Mouse (Mus musculus) lung, postnatal 0 days (tissue): ENCODE data around the gene Sbf2. TPM values are rescaled to one million over a fixed set of nuclear protein-coding genes. Genes with fewer than 3 reads are reported as not detected.

Experiments used
- ATAC-seq: fragments of 200-750 bp; cut with Nextera tagmentation; 2 replicates; pipeline ENCODE4 v1.8.0; 2017; ENCODE audit warnings: moderate library complexity
- DNase-seq: peaks from one replicate; pipeline ENCODE4 v3.0.0-alpha.2; 2016; ENCODE audit warnings: low spot score
- H3K27ac ChIP-seq: fragments of 300-500 bp; sonication (generic); 2 replicates; pipeline ENCODE4 v1.5.1; 2014; ENCODE audit warnings: antibody characterized with exemption, mild to moderate bottlenecking, low read length, mixed read lengths
- H3K27me3 ChIP-seq: fragments of 300-500 bp; sonication (generic); replicated peaks from 2 replicates; pipeline ENCODE4 v1.6.1; 2014; ENCODE audit warnings: low read length, mixed read lengths; ENCODE audit not compliant: insufficient read depth
- H3K36me3 ChIP-seq: fragments of 300-500 bp; sonication (generic); 2 replicates; pipeline ENCODE4 v1.6.1; 2014; ENCODE audit warnings: low read length, mixed read lengths; ENCODE audit not compliant: insufficient read depth
- H3K4me1 ChIP-seq: fragments of 300-500 bp; sonication (generic); 2 replicates; pipeline ENCODE4 v1.6.1; 2014; ENCODE audit warnings: antibody characterized with exemption, low read depth, low read length, mixed read lengths; ENCODE audit not compliant: insufficient read depth
- H3K4me2 ChIP-seq: fragments of 300-500 bp; sonication (generic); replicated peaks from 2 replicates; pipeline ENCODE4 v1.6.1; 2014; ENCODE audit warnings: low read depth, mild to moderate bottlenecking, low read length, moderate library complexity, mixed read lengths
- H3K4me3 ChIP-seq: fragments of 300-500 bp; sonication (generic); 2 replicates; pipeline ENCODE4 v1.5.1; 2014; ENCODE audit warnings: low read depth, low read length
- H3K9ac ChIP-seq: fragments of 300-500 bp; sonication (generic); replicated peaks from 2 replicates; pipeline ENCODE4 v1.6.1; 2014; ENCODE audit warnings: low read depth, mild to moderate bottlenecking
- H3K9me3 ChIP-seq: fragments of 300-500 bp; sonication (generic); 2 replicates; pipeline ENCODE4 v1.6.1; 2016; ENCODE audit warnings: low read length, mixed read lengths
- CTCF ChIP-seq: IDR thresholded peaks from 2 replicates; pipeline ENCODE4 v1.5.1; 2016; ENCODE audit warnings: antibody characterized with exemption, mild to moderate bottlenecking
- EP300 ChIP-seq: IDR thresholded peaks from 2 replicates; pipeline ENCODE4 v1.6.1; 2016; ENCODE audit warnings: antibody characterized with exemption, mild to moderate bottlenecking, control low read depth
- WGBS: fragments of 180-500 bp; shearing (Covaris S2); extraction: QIAGEN DNeasy Blood & Tissue Kit; methylation state at CpG from one replicate; pipeline ENCODE4 v1.1.7; 2014; 5-methylcytosine and 5-hydroxymethylcytosine counted together
- polyA plus RNA-seq: library from polyadenylated mRNA; unstranded; fragments of >200 nt; fragmentation: Nextera tagmentation; extraction: Ambion mirVana; gene quantifications from 2 replicates; pipeline ENCODE4 v1.2.1, GENCODE M21; 2015

The Sbf2 gene
- polyA plus RNA-seq, 1 experiment from 2014 or later, result 23.3 TPM

DNA sequence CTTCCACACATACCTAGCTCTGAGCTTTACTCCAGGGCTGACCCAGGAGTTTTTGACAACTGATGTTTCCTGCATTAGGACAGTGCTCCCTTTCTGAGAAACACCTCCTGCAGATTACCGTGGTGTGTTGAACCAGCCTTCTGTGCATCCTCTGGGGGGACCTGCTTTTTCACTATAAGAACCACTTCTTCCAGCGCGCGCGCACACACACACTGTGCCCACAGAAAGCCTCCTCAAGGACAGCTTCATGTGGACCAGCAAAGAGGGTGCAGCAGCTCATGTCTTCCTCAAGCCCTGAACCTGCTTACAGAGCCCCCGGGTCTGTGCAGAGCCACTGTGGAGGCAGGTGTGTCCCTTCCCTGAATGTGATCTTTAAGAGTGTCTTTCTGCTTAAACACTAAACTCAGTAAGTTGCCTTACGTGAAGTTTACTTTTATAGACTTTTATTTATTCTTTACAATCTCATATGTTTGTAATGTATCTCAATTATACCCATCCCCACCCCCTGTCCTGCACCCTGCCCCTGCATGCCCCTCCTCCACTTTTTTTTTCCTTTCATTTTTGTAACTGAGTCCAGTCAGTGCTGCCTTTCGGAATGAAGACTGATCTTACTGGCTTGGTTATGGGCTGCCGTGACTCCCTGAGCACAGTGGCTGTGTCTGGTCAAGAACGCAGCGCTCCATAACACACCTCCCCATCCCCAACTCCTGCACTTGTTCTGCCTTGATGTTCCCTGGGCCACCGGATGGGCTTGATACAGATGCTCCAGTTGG lies 329.5 kb downstream of the Sbf2 start:
- 85% methylated on average over 12 of the region's 12 CpGs for WGBS
- H3K4me2 ChIP-seq, result no peak overlapping the region
- no peaks in the 10 kb centered on the region for H3K27me3 ChIP-seq
- H3K9me3 ChIP-seq, result no peaks in the 10 kb centered on the region
- DNase-seq (no peak), ATAC-seq (no peak)
- peaks cover 6% of the 10 kb centered on the region; the same call in 1 of the 2 replicates for H3K36me3 ChIP-seq
- no peak overlapping the region for H3K4me3 ChIP-seq
- no peak overlapping the region for H3K9ac ChIP-seq
- TF ChIP-seq EP300 (no peak), CTCF (no peak)
- H3K27ac ChIP-seq, result no peak overlapping the region
- peaks cover 3% of the 10 kb centered on the region; the same call in 1 of the 2 replicates for H3K4me1 ChIP-seq

DNA sequence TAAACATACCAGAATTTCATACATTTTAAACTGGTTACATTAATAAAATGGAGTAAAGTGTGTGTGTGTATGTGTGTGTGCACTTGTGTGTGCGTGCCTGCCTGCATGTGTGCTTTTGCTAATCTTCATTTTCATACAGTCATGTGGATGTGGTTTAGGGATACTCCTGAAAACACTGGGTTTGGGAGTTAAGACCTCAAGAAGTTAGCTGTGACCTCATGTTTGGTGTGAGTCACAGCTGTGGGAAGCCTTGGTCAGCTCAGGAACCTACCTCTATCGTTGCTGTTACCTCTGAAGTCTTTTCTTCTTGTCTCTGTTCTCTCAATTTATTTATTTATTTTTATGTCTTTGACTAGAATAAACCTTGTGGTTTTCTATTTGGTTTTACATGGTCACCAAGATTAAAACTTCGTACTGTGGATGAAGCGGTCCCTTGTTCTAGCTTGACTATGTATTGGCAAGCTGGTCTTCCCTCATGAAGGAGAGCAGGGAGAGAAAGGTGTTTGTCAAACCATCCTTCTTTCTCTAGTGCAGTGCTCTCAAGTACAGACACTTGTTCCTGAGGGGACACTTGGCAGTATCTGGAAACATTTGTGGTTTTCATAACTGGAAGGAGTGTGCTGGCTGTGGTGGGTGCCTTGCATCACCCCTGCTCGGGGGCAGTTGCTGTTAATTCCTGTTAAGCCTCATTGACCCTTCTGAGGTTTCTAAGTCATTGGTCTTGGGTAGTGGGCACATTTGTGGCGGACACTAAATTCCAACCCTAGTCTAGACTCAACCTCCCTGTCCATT lies 331.0 kb downstream of the Sbf2 start:
- DNase-seq (peak; percentile 53), ATAC-seq (peak; percentile 6; the same call in 1 of the 2 replicates)
- Histone ChIP-seq H3K9me3 (no peaks in the 10 kb centered on the region), H3K4me1 (peaks cover 3% of the 10 kb centered on the region; the same call in 1 of the 2 replicates), H3K4me3 (no peak overlapping the region), H3K27me3 (no peaks in the 10 kb centered on the region), H3K4me2 (no peak overlapping the region), H3K27ac (no peak overlapping the region), H3K36me3 (peaks cover 21% of the 10 kb centered on the region), H3K9ac (no peak overlapping the region)
- 69% methylated on average over 6 of the region's 6 CpGs for WGBS
- TF ChIP-seq CTCF, result no peak
- no peak for TF ChIP-seq EP300

DNA sequence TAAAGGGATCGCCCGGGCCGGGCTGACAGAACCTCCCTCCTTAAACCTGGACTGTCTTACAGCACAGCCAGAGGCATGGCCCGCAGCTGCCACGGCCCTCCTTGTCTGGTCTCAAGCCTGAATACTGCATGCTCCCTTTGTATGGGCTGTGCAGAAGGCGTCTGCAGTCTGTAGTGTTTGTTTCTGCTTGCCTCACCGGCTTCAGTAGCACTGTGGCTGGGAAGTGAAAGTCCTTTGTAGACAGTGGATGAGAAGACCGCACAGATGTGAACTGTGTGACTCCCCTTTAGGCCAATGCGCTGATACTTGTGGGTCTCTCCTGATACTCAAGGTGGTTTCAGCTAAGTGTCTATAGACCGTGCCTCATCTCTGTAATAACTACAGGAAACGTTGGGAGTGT lies 331.9 kb downstream of the Sbf2 start:
- no peak overlapping the region for H3K27ac ChIP-seq
- H3K27me3 ChIP-seq, result no peaks in the 10 kb centered on the region
- H3K4me3 ChIP-seq, result no peak overlapping the region
- ATAC-seq (no peak), DNase-seq (peak; percentile 28)
- H3K36me3 ChIP-seq, result peaks cover 30% of the 10 kb centered on the region
- no peaks in the 10 kb centered on the region; the same call in 1 of the 2 replicates for H3K4me1 ChIP-seq
- H3K9me3 ChIP-seq, result no peaks in the 10 kb centered on the region
- H3K9ac ChIP-seq, result no peak overlapping the region
- H3K4me2 ChIP-seq, result no peak overlapping the region
- TF ChIP-seq EP300, result no peak
- no peak for TF ChIP-seq CTCF
- WGBS, result 70% methylated on average over 11 of the region's 11 CpGs

DNA sequence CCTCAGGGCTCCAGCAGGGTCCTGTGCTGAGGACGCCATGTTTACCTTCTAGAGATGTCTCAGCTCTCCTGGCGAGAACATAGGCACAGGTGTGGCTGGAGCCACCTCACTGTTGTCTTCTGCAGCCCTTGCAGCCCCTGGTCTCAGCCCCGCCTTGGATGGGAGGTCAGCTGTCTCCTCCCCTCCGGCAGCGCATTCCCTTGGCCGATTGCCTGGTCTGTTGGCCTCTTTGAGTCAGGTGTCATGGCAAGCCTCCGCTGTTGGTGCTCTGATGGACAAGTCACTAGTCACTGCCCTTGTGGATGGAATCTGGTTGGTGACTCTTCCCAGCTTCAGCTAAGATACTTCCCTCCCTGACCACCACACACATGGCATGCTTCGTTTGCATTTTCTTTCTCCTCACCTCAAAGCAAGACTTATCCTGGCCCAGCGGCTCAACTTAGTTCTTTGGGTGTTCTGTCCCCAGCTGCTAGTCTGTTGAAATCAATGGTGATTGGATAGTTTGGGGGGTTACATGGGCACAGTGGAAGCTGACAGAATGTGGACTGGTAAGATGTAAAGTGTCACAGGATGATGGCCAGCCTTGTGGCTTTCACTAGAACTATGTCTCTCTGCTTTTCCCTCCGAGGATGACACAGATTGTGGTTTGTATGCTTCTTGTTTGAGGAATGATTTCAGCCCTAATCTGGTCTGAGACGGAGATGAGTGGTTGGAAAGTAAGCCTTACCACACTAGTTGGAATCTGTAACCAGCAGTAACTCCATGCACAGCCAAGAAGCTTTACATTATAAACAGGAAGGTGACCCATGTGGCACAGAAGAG lies 333.1 kb downstream of the Sbf2 start:
- Histone ChIP-seq H3K4me3 (no peak overlapping the region), H3K4me2 (no peak overlapping the region), H3K4me1 (no peaks in the 10 kb centered on the region), H3K9ac (no peak overlapping the region), H3K9me3 (no peaks in the 10 kb centered on the region), H3K27ac (no peak overlapping the region), H3K27me3 (no peaks in the 10 kb centered on the region), H3K36me3 (peaks cover 30% of the 10 kb centered on the region)
- 84% methylated on average over 11 of the region's 11 CpGs for WGBS
- ATAC-seq (no peak), DNase-seq (no peak)
- TF ChIP-seq EP300, result no peak
- no peak for TF ChIP-seq CTCF

DNA sequence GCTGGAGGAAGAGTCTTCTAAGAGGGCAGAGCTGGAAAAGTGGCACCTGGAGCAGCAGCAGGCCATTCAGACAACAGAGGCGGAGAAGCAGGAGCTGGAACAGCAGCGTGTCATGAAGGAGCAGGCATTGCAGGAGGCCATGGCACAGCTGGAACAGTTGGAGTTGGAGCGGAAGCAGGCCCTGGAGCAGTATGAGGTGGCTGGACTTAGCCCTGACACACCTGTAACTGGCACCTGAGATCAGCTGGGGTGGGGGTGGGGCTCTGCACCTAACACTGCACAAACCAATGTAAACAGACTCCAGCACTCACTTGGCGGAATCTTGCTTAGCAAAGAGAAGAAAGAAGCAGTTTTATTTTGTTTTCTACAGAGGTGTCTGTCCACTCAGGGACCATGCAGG lies 335.5 kb downstream of the Sbf2 start:
- no peak for TF ChIP-seq EP300
- no peak for TF ChIP-seq CTCF
- Histone ChIP-seq H3K4me1 (no peaks in the 10 kb centered on the region), H3K27me3 (no peaks in the 10 kb centered on the region), H3K27ac (no peak overlapping the region), H3K9me3 (no peaks in the 10 kb centered on the region), H3K36me3 (peaks cover 43% of the 10 kb centered on the region), H3K4me2 (no peak overlapping the region), H3K9ac (no peak overlapping the region), H3K4me3 (no peak overlapping the region)
- 76% methylated on average over 4 of the region's 4 CpGs for WGBS
- ATAC-seq (peak; percentile 59), DNase-seq (peak; percentile 19)

DNA sequence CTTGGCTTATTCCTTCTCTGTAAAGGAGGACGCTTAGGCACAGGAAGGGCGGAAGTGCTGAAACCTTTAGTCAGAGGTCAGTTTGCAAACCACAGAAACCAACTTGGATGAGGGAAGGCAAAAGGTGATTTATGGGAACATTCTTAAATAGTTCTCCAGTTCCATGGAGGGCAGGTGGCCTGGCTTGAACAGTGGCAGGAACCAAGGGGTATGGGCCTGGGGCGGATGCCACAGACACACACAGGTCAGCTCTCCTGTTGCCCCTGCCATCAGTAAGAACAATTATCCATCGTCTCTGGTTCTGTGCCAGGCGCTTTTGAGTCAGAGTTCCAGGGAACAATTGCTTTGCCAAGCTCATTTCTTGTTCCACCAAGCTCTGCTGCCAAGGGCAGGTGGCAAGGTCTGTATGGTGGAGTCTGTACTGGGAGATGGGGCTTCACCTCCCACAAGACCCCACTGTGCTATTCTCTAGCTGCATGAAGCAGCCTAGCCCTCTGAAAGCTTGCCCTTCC lies 336.9 kb downstream of the Sbf2 start:
- H3K9ac ChIP-seq, result no peak overlapping the region
- no peaks in the 10 kb centered on the region for H3K27me3 ChIP-seq
- ATAC-seq (no peak), DNase-seq (no peak)
- H3K36me3 ChIP-seq, result peaks cover 48% of the 10 kb centered on the region
- H3K4me2 ChIP-seq, result no peak overlapping the region
- no peak overlapping the region for H3K27ac ChIP-seq
- no peaks in the 10 kb centered on the region for H3K4me1 ChIP-seq
- H3K4me3 ChIP-seq, result no peak overlapping the region
- WGBS, result 80% methylated on average over 5 of the region's 5 CpGs
- TF ChIP-seq CTCF, result no peak
- TF ChIP-seq EP300, result no peak
- H3K9me3 ChIP-seq, result no peaks in the 10 kb centered on the region
